Mouse (Mus musculus) lung, postnatal 25 days (tissue): ENCODE results near the gene Eloa.
A peak's percentile ranks its signal among the peaks of the same experiment; 100 is the strongest.
"Not testable (repeated sequence)": the region's sequence is repeated elsewhere in the genome, so short reads cannot be mapped to it uniquely, and the experiment has no call there.

Experiments used
- DNase-seq: peaks from one replicate; pipeline ENCODE4 v3.0.0; 2022; ENCODE audit warnings: low spot score

Gene Eloa

GRCm38 (mm10) chr4:135984556-135984955 lies 37.0 kb downstream of the Eloa start:
- no peak for DNase-seq

- DNase-seq: no peak
Observed at GRCm38 (mm10) chr4:135981524-135982063, 40.0 kb downstream of the Eloa start.

- DNase-seq: not testable (repeated sequence)
Observed at GRCm38 (mm10) chr4:135980223-135980622, 41.3 kb downstream of the Eloa start.

GRCm38 (mm10) chr4:135976146-135976545 lies 45.4 kb downstream of the Eloa start:
- DNase-seq: no peak

DNA sequence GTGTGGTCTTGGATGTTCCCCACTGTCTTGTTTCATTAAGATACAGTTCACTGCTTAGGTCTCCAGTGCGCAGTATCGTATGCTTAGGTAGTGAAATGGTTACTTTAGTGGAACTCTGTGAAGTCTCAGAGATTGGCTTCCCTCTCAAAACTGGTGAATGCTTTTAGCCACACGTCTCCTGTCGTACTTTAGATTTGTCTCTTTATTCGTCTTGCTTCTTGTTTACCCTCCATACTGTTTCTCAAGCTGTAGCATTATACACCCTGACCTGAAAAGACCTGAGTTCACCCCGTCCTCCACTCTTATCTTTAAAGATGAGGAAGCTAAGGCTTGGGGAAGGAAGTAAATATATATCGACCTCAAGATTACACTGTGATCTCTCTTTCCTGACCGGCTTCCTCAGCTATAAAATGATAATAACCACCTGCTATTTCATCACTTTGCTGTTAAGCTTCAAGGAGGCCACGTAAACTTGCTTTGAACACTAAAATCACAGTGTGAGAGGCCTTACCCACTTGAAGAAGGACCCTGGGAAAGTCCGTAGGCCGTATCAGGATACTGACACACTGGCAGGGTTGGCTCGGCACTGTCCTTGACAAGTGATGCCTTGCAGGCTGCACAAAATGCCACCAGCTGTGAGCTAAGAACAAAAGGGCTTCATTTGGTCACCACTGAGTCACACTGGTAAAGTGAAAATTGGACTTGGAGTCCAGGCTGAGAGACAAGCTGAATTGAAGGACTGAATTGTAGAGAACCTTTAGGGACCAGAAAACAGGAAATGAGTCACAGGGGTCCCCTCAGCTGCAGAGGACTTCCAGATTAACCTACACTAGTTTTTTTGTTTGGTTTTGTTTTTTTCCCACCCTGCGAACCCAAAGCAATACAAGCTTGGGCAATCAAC lies 48.4 kb downstream of the Eloa start:
- DNase-seq: no peak

DNA sequence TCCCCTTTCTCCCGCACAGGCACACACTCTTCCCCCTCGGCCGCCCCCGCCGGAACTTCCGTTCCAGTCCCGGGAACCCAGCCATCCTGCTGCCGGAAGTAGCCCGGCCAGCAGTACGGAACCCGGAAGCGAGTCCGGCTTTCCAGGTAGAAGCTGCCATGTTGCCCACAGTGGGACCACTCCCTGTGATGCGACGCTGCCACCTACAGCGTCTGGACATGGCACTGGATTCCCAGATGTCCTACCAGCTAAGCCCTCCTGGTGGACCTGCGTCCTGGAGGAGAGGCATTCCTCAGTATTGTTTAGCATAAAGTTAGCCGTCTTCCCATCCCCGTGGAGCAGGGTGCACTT lies 49.0 kb downstream of the Eloa start, which contains the start of gene Lypla2:
Gene Lypla2, minus strand, starts transcription at position 71 of the 351 bp plus-strand sequence.
- DNase-seq: peak; percentile 91

- no peak for DNase-seq
Observed at GRCm38 (mm10) chr4:135971805-135972555, 49.6 kb downstream of the Eloa start.

GRCm38 (mm10) chr4:135970585-135970984 lies 51.0 kb downstream of the Eloa start:
- no peak for DNase-seq

- no peak for DNase-seq
Observed at GRCm38 (mm10) chr4:135969070-135969750, 52.4 kb downstream of the Eloa start.

DNA sequence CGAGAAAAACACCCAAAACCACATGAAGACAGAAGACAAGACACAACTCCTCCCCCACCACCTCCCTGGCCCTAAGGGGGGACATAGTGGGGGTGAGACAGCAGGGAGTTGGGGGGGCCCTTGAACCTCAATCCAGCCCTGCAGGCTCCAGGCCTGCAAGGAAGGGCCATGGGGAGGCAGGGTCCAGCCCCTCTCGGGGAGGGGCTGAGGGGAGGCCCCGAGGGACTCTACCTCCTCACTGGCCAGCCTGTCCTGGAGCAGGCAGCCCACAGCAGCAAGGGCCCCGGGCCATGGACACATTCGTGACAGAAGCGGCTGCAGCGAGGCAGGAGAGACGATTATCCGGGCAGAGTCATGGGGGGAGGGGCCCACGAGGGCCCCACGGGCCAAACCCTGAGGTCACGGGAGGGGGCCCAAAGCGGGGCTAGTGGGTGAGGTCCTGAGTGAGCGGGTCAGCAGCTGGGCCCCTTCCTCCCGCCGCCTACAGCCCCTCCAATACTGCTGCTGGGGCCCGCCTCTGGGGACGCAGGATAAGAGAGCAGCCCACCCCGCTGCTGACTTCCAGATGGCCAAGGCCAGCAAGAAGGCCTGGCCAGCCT lies 53.2 kb downstream of the Eloa start:
- DNase-seq: no peak

DNA sequence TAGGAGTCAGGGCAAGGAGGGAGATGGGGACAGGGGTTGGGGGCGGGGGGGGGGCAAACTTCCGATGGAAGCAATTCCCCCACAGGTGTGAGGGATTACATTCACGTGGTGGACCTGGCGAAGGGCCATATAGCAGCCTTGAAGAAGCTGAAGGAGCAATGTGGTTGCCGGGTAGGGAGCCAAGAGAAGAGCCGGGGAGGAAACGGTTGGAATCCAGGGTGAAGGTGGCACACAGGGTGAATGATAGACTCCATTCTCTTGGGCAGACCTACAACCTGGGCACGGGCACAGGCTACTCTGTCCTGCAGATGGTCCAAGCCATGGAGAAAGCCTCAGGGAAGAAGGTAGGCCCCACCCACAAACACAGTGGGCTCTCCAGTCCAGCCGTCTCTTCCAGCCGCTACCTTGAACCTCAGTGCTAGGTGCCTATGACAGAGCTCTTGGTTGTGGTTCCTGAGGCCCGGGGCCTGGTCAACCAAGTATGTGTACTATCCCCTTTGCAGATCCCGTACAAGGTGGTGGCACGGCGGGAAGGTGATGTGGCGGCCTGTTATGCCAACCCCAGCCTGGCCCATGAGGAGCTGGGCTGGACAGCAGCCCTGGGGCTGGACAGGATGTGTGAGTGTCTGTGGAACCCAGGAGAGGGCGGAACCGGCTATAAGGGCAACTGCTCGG lies 54.3 kb downstream of the Eloa start:
- DNase-seq: no peak

DNA sequence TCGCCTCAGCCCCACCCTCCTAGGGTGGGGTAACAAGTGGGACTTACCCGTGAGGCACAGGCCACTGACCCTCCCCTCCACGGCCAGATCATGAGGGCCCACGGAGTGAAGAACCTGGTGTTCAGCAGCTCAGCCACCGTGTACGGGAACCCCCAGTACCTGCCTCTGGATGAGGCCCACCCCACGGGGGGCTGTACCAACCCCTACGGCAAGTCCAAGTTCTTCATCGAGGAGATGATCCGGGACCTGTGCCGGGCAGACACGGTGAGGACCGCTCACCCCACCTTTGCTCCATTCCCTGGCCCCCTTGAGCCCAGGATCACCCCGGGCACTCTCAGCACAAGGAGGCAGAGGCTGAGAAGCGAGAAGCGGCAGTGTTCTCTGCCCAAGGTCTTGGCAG lies 55.3 kb downstream of the Eloa start:
- no peak for DNase-seq

GRCm38 (mm10) chr4:135965113-135965512 lies 56.5 kb downstream of the Eloa start:
- DNase-seq: no peak

GRCm38 (mm10) chr4:135964426-135964825 lies 57.1 kb downstream of the Eloa start:
- DNase-seq: peak; percentile 86

DNA sequence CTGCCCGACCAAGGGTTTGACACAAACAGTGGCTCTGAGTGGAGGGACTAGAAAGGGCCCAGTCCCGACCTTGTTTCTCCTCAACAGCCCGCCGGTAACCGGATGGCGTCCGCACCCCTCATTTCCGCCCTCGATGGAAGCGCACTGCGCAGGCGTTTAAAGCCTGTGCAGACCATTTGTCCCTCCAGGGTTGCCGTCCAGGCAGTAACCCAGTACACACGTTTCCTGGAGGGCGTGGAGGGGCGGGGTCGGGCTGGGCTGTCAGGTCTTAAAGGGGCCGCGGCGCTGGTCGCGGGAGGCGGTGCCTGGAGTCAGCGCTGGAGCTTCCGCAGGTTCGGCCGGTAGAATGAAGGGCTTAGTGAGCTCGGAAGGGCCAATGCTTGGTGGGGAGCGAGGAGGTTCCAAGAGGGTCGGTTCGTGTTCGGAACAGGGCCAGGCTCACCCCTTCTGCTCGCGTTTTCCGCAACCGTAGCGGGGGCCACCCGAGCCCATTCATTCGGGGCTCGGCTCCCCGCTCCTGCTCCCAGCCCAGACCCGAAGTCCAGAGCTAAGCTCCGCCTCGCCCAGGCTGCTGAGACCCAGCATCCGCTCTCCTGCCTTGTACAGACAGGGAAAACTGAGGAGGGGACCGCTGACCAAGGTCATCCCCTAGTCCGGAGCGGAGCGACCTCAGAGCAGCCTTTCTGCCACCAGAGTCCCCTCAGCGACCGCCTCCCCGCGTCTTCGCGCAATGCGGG lies 57.9 kb downstream of the Eloa start, which contains the start of gene Gale:
Gene Gale, plus strand, starts transcription at position 271 of the 737 bp plus-strand sequence.
- DNase-seq: peak; percentile 96

GRCm38 (mm10) chr4:135962946-135963345 lies 58.6 kb downstream of the Eloa start:
- DNase-seq: no peak

- no peak for DNase-seq
Observed at GRCm38 (mm10) chr4:135962198-135962597, 59.4 kb downstream of the Eloa start.

GRCm38 (mm10) chr4:135961709-135962108 lies 59.9 kb downstream of the Eloa start:
- no peak for DNase-seq

DNA sequence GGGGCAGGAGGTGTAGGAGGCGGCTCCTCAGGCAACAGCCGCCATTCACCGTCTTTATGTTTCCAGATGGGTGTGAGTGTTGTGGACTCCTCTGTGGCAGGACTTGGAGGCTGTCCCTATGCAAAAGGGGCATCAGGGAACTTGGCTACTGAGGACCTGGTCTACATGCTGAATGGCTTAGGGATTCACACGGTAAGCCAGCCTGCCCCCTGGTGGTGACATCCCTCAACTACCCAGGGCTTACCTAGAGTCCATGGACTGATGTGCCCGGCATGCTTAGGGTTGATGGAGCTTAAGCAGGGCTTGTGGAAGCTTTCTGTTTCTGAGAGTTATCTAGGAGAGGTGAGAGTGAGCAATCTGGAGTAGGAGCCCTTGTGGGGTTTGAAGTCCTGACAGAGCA lies 60.8 kb downstream of the Eloa start:
- DNase-seq: peak; percentile 81

GRCm38 (mm10) chr4:135958354-135958753 lies 63.2 kb downstream of the Eloa start:
- no peak for DNase-seq
